Mouse (Mus musculus) embryonic stem cell, embryonic (primary cell): ENCODE results near the gene Prss21.
"Not testable (repeated sequence)": the region's sequence is repeated elsewhere in the genome, so short reads cannot be mapped to it uniquely, and the experiment has no call there.

ENCODE experiments used
- CTCF ChIA-PET, 4 experiments: fragments of 300-600 bp in 2 of 4; fragments of 350-600 bp in 2 of 4; sonication (Branson Sonifier 250); formaldehyde crosslinking; loops; one replicate each; lab custom pipeline; 2022; ENCODE audit warnings: inconsistent platforms in 2 of 4; lab: Charles Lee
- POLR2A ChIA-PET, 4 experiments: fragments of 300-600 bp in 2 of 4; fragments of 350-600 bp in 2 of 4; sonication (Branson Sonifier 250); formaldehyde crosslinking; loops; one replicate each; lab custom pipeline; 2022; ENCODE audit warnings: antibody characterized with exemption in 4 of 4, inconsistent platforms in 1 of 4; lab: Charles Lee

Prss21 gene

GRCm38 (mm10) chr17:23843812-23844273 lies 24.0 kb upstream of the Prss21 start, which contains the start of the genes Prss32 and Prss41:
Gene Prss32 (plus strand): TSS chr17:23843855.
Gene Prss41 (minus strand): TSS chr17:23844172.
- ChIA-PET CTCF (interaction anchor here (0.5 to 4.4 kb wide), 157 partner anchors 8 to 597 kb away, joined by 3 to 112 read pairs (median 4); partner anchors contain the start of genes Elob (in 4 of the 4), Prss33 (in 3 of the 4), Flywch2 (in 2 of the 4) and Pkmyt1 (in 2 of the 4)), POLR2A (interaction anchor here (0.6 to 7.4 kb wide), 60 partner anchors 10 to 611 kb away, joined by 3 to 81 read pairs (median 3); partner anchors contain the start of genes Elob (in 2 of the 4), Paqr4 (in 2 of the 4), Ccnf (in 1 of the 4) and Pkmyt1 (in 1 of the 4))

- CTCF ChIA-PET, result interaction anchor here in 3 of 4 experiments (1.0 to 7.4 kb wide), 5 partner anchors 21 to 112 kb away, joined by 3 to 78 read pairs (median 8); partner anchors contain the start of gene Elob (in 1 of the 3)
- POLR2A ChIA-PET, result interaction anchor here in 2 of 4 experiments (0.6 to 1.9 kb wide), 5 partner anchors 9 to 77 kb away, joined by 3 to 4 read pairs (median 3); no protein-coding TSS in a partner anchor
Observed at GRCm38 (mm10) chr17:23850028-23850427, 17.8 kb upstream of the Prss21 start.

GRCm38 (mm10) chr17:23850853-23851749 lies 16.8 kb upstream of the Prss21 start:
- POLR2A ChIA-PET, result interaction anchor here in 3 of 4 experiments (0.6 to 0.9 kb wide), 4 partner anchors 32 to 180 kb away, joined by 3 to 4 read pairs (median 3); partner anchors contain the start of gene Pkmyt1 (in 1 of the 3)
- CTCF ChIA-PET, result interaction anchor here (0.6 to 7.4 kb wide), 22 partner anchors 7 to 812 kb away, joined by 3 to 78 read pairs (median 4); partner anchors contain the start of genes Elob (in 1 of the 4), Prss32 (in 1 of the 4), Prss33 (in 1 of the 4) and Prss41 (in 1 of the 4)

GRCm38 (mm10) chr17:23853292-23853691 lies 14.6 kb upstream of the Prss21 start:
- POLR2A ChIA-PET, result interaction anchor here (0.5 to 2.2 kb wide), 11 partner anchors 10 to 185 kb away, joined by 3 to 6 read pairs (median 4); partner anchors contain the start of genes Prss32 (in 2 of the 4) and Prss41 (in 2 of the 4)

GRCm38 (mm10) chr17:23854229-23854765 lies 13.6 kb upstream of the Prss21 start:
- ChIA-PET POLR2A (interaction anchor here in 3 of 4 experiments (0.7 to 2.2 kb wide), 14 partner anchors 10 to 108 kb away, joined by 3 to 6 read pairs (median 4); partner anchors contain the start of genes Prss32 (in 1 of the 3) and Prss41 (in 1 of the 3)), CTCF (interaction anchor here (0.5 to 7.4 kb wide), 27 partner anchors 9 to 275 kb away, joined by 3 to 78 read pairs (median 5); partner anchors contain the start of genes Prss32 (in 4 of the 4), Prss41 (in 4 of the 4), Elob (in 1 of the 4) and Prss33 (in 1 of the 4))

More at GRCm38 (mm10) chr17:23853292-23853691, 14.6 kb upstream of the Prss21 start:
- CTCF ChIA-PET, result interaction anchor here (0.5 to 7.4 kb wide), 28 partner anchors 9 to 276 kb away, joined by 3 to 78 read pairs (median 5); partner anchors contain the start of genes Prss32 (in 4 of the 4), Prss41 (in 4 of the 4), Elob (in 1 of the 4) and Prss33 (in 1 of the 4)

- CTCF ChIA-PET, result interaction anchor here in 1 of 4 experiments (0.9 to 7.4 kb wide), 4 partner anchors 10 to 105 kb away, joined by 3 to 78 read pairs (median 7); partner anchors contain the start of genes Prss21, Prss32 and Prss41
- POLR2A ChIA-PET, result no interaction called here
Observed at GRCm38 (mm10) chr17:23857193-23857592, 10.7 kb upstream of the Prss21 start.

GRCm38 (mm10) chr17:23857913-23858312 lies 9.9 kb upstream of the Prss21 start:
- POLR2A ChIA-PET, result interaction anchor here in 2 of 4 experiments (0.9 to 1.0 kb wide), 2 partner anchors 14 to 104 kb away, joined by 3 read pairs; partner anchors contain the start of gene Prss41 (in 1 of the 2)
- CTCF ChIA-PET, result interaction anchor here in 2 of 4 experiments (1.2 to 2.4 kb wide), 3 partner anchors 14 to 102 kb away, joined by 4 to 14 read pairs (median 8); partner anchors contain the start of genes Prss32 (in 2 of the 2) and Prss41 (in 2 of the 2)

GRCm38 (mm10) chr17:23862926-23863325 lies 4.9 kb upstream of the Prss21 start:
- POLR2A ChIA-PET, result no interaction called here

GRCm38 (mm10) chr17:23868513-23868912 lies 657 bp downstream of the Prss21 start:
- ChIA-PET POLR2A (interaction anchor here in 2 of 4 experiments (0.6 to 1.6 kb wide), 5 partner anchors 9 to 81 kb away, joined by 3 to 4 read pairs (median 3); no protein-coding TSS in a partner anchor), CTCF (interaction anchor here in 3 of 4 experiments (0.5 to 2.6 kb wide), 7 partner anchors 13 to 210 kb away, joined by 3 to 9 read pairs (median 3); no protein-coding TSS in a partner anchor)

More at GRCm38 (mm10) chr17:23862926-23863325, 4.9 kb upstream of the Prss21 start:
- CTCF ChIA-PET, result interaction anchor here in 3 of 4 experiments (0.6 to 2.0 kb wide), 3 partner anchors 9 to 106 kb away, joined by 3 to 7 read pairs (median 5); partner anchors contain the start of genes Prss32 (in 1 of the 3) and Prss41 (in 1 of the 3)

GRCm38 (mm10) chr17:23873884-23874856 lies 6.3 kb downstream of the Prss21 start:
- POLR2A ChIA-PET, result interaction anchor here in 1 of 4 experiments (0.9 kb wide), 1 partner anchor 25 kb away, joined by 3 read pairs; no protein-coding TSS in a partner anchor
- CTCF ChIA-PET, result interaction anchor here in 3 of 4 experiments (0.6 to 1.7 kb wide), 9 partner anchors 8 to 97 kb away, joined by 3 to 7 read pairs (median 3); partner anchors contain the start of genes Prss32 (in 2 of the 3) and Prss41 (in 2 of the 3)

- ChIA-PET CTCF (interaction anchor here in 2 of 4 experiments (0.5 to 1.3 kb wide), 3 partner anchors 33 to 93 kb away, joined by 3 to 5 read pairs (median 3); partner anchors contain the start of genes Prss32 (in 2 of the 2) and Prss41 (in 1 of the 2)), POLR2A (interaction anchor here in 1 of 4 experiments (0.5 to 1.5 kb wide), 2 partner anchors 48 to 199 kb away, joined by 3 to 4 read pairs; no protein-coding TSS in a partner anchor)
Observed at GRCm38 (mm10) chr17:23876741-23877140, 8.9 kb downstream of the Prss21 start.

GRCm38 (mm10) chr17:23877166-23877565 lies 9.3 kb downstream of the Prss21 start:
- ChIA-PET POLR2A (interaction anchor here in 2 of 4 experiments (0.5 to 1.5 kb wide), 3 partner anchors 8 to 166 kb away, joined by 3 to 4 read pairs (median 4); no protein-coding TSS in a partner anchor), CTCF (interaction anchor here in 2 of 4 experiments (0.5 to 1.3 kb wide), 4 partner anchors 33 to 184 kb away, joined by 3 to 6 read pairs (median 4); partner anchors contain the start of genes Prss32 (in 2 of the 2) and Prss41 (in 1 of the 2))

- POLR2A ChIA-PET, CTCF ChIA-PET: not testable (repeated sequence)
Observed at GRCm38 (mm10) chr17:23880576-23880975, 12.7 kb downstream of the Prss21 start, which contains the start of the genes Dcpp1 and Dcpp2. Gene Dcpp1 (plus strand): TSS chr17:23880876. Gene Dcpp2 (plus strand): TSS chr17:23880880.

- CTCF ChIA-PET, POLR2A ChIA-PET: not testable (repeated sequence)
Observed at GRCm38 (mm10) chr17:23917158-23917557, 49.3 kb downstream of the Prss21 start, which contains the start of gene Dcpp3. Gene Dcpp3 (plus strand): TSS chr17:23917458.
